ENCODE assay signal across 8 mouse cellular contexts in the genomic region with DNA sequence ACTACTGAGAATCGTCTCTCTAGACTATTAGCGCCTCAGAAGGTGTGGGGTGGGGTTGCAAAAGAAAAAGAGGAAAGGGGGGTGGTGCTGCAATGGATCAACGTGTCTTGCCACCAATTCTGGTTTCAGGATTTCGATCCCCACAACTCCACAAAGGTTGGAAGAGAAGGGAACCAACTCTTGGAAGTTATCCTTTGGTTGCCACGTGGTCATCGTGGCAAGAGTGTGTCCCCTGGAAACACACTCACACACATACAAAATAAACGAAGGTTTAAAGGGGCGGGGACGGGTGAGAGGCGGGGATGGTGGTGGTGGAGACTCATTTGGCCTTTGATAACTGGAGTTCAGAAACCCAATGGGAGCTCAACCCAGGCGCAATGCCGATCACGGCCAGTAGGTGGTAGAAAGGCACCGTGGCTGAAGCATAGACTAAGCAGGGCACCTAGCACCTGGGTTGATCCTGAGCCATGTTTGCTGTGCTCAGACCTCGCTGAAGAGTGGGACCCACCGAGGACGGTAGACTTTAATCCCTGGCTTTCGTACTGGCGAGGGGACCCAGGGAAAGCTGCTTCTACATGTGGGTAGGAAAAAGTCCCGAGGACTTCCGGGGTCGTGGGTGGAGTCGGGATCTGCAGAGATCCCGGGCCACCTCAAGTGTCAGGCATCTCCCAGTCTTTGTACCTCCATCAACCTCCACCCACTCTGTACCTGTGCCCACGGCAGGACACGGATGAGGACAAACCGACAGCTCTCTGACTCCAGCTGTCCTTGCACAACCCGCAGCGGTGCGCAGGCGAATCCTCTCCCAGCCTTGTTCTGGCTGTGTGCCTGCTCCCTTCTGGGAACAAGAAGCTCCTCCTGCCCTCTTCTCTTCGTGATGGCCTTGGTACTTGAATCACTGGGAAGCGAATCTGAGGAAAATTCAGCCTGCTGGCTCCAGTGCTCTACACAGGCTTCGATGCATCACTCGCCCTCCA. TPM values are rescaled to one million over a fixed set of nuclear protein-coding genes. Genes with fewer than 3 reads are reported as not detected.
DNase-seq lines count a peak whose midpoint lies in the region; ATAC-seq and TF ChIP-seq lines count a peak whose summit lies in the region.

No protein-coding gene starts in this region.

- no peak overlapping the region for H3K4me3 ChIP-seq in bone marrow, adult 2 months (replicated peaks; ENCODE audit: control insufficient read depth, low read depth, low read length)
- H3K4me3 ChIP-seq in embryonic facial prominence, embryonic 14.5 days (ENCODE audit: low read depth, low read length): peak overlapping the region; percentile 36
- H3K4me3 ChIP-seq in limb, embryonic 13.5 days: peak overlapping the region; percentile 32
- H3K4me3 ChIP-seq in midbrain, embryonic 16.5 days (ENCODE audit: low read depth, low read length): peak overlapping the region; percentile 31
- peak overlapping the region; percentile 25; the same call in 1 of the 2 replicates for H3K4me3 ChIP-seq in spleen, adult 2 months (ENCODE audit: extremely low read depth, insufficient read depth, insufficient read length)

- H3K9ac ChIP-seq in embryonic facial prominence, embryonic 14.5 days (ENCODE audit: low read depth, low read length): peak overlapping the region; percentile 49
- H3K9ac ChIP-seq in limb, embryonic 13.5 days: peak overlapping the region; percentile 52; the same call in 1 of the 2 replicates
- peak overlapping the region; percentile 42; the same call in 1 of the 2 replicates for H3K9ac ChIP-seq in midbrain, embryonic 16.5 days (ENCODE audit: low read depth, low read length)

- H3K27me3 ChIP-seq in embryonic facial prominence, embryonic 14.5 days (replicated peaks; ENCODE audit: control insufficient read depth, insufficient read depth, low read length): peaks cover 16% of the 10 kb centered on the region; the same call in 1 of the 2 replicates
- peaks cover 19% of the 10 kb centered on the region for H3K27me3 ChIP-seq in limb, embryonic 13.5 days
- no peaks in the 10 kb centered on the region; the same call in 1 of the 2 replicates for H3K27me3 ChIP-seq in midbrain, embryonic 16.5 days (ENCODE audit: control insufficient read depth, insufficient read depth, low read depth, low read length)
- 0 out of 2 replicates have a peak, but pooled peaks cover 2% of the 10 kb centered on the region for H3K27me3 ChIP-seq in spleen, adult 2 months (ENCODE audit: control insufficient read depth, insufficient read depth, low read length)

- H3K4me2 ChIP-seq in embryonic facial prominence, embryonic 14.5 days (ENCODE audit: low read depth, low read length): peak overlapping the region; percentile 73
- H3K4me2 ChIP-seq in limb, embryonic 13.5 days (replicated peaks): peak overlapping the region; percentile 64
- peak overlapping the region; percentile 66 for H3K4me2 ChIP-seq in midbrain, embryonic 16.5 days (ENCODE audit: low read length)

- TF ChIP-seq CTCF in bone marrow, adult 2 months (IDR thresholded peaks at IDR 0.05; ENCODE audit: control insufficient read depth, insufficient read depth, low read length): peak; percentile 87
- peak; percentile 71; the same call in 1 of the 2 replicates for TF ChIP-seq CTCF in spleen, adult 2 months (IDR thresholded peaks at IDR 0.05; ENCODE audit: extremely low read depth, insufficient read depth, insufficient read length, insufficient replicate concordance)

- peak; percentile 71 for DNase-seq in 416B (ENCODE audit: low read depth)
- DNase-seq in embryonic facial prominence, embryonic 14.5 days (ENCODE audit: low spot score): peak; percentile 81
- DNase-seq in heart, adult 8-10 months (ENCODE audit: low spot score): peak; percentile 72
- DNase-seq in kidney, adult 9 months: peak; percentile 92
- peak; percentile 8 to 62 for DNase-seq in spleen, adult 2 months (ENCODE audit: low read depth in 1 of 2, low spot score in 2 of 2)

- WGBS in bone marrow, adult 2 months: 16% methylated on average over 35 of the region's 35 CpGs
- 18% methylated on average over 33 of the region's 35 CpGs for WGBS in embryonic facial prominence, embryonic 14.5 days
- WGBS in limb, embryonic 13.5 days: 18% methylated on average over 35 of the region's 35 CpGs
- WGBS in midbrain, embryonic 16.5 days: 14% methylated on average over 35 of the region's 35 CpGs
- 18% methylated on average over 35 of the region's 35 CpGs for WGBS in spleen, adult 2 months

- peaks cover 2% of the 10 kb centered on the region; the same call in 1 of the 2 replicates for H3K9me3 ChIP-seq in embryonic facial prominence, embryonic 14.5 days (ENCODE audit: control insufficient read depth, low read length)
- no peaks in the 10 kb centered on the region for H3K9me3 ChIP-seq in limb, embryonic 13.5 days
- H3K9me3 ChIP-seq in midbrain, embryonic 16.5 days (replicated peaks; ENCODE audit: control insufficient read depth, low read length, poor library complexity, severe bottlenecking): no peaks in the 10 kb centered on the region

- TF ChIP-seq POLR2A in bone marrow, adult 2 months (IDR thresholded peaks at IDR 0.05; ENCODE audit: borderline replicate concordance, control insufficient read depth, low read depth, low read length): no peak
- no peak for TF ChIP-seq POLR2A in spleen, adult 2 months (IDR thresholded peaks at IDR 0.05; ENCODE audit: low read depth, low read length)

- H3K4me1 ChIP-seq in bone marrow, adult 2 months (ENCODE audit: control insufficient read depth, insufficient read depth, low read length): no peaks in the 10 kb centered on the region
- H3K4me1 ChIP-seq in embryonic facial prominence, embryonic 14.5 days (ENCODE audit: control insufficient read depth, insufficient read depth, low read length): no peaks in the 10 kb centered on the region
- no peaks in the 10 kb centered on the region; the same call in 1 of the 2 replicates for H3K4me1 ChIP-seq in limb, embryonic 13.5 days
- no peaks in the 10 kb centered on the region for H3K4me1 ChIP-seq in midbrain, embryonic 16.5 days (ENCODE audit: control insufficient read depth, insufficient read depth, low read length)
- H3K4me1 ChIP-seq in spleen, adult 2 months (ENCODE audit: control insufficient read depth, insufficient read depth, insufficient read length): no peaks in the 10 kb centered on the region

- H3K36me3 ChIP-seq in embryonic facial prominence, embryonic 14.5 days (ENCODE audit: control insufficient read depth, insufficient read depth, low read length): no peaks in the 10 kb centered on the region
- no peaks in the 10 kb centered on the region for H3K36me3 ChIP-seq in limb, embryonic 13.5 days
- no peaks in the 10 kb centered on the region for H3K36me3 ChIP-seq in midbrain, embryonic 16.5 days (ENCODE audit: control insufficient read depth, insufficient read depth, low read length)
- H3K36me3 ChIP-seq in spleen, adult 2 months (ENCODE audit: control insufficient read depth, insufficient read depth, low read length): no peaks in the 10 kb centered on the region

- peak; percentile 92 for ATAC-seq in embryonic facial prominence, embryonic 14.5 days (ENCODE audit: low read depth)
- ATAC-seq in limb, embryonic 13.5 days (ENCODE audit: low FRiP score, low read depth): peak; percentile 82
- peak; percentile 86 for ATAC-seq in midbrain, embryonic 16.5 days

- no peak overlapping the region for H3K27ac ChIP-seq in bone marrow, adult 2 months (ENCODE audit: control insufficient read depth, insufficient read depth, low read depth, low read length, poor library complexity)
- H3K27ac ChIP-seq in embryonic facial prominence, embryonic 14.5 days (replicated peaks; ENCODE audit: low read depth, low read length): no peak overlapping the region
- no peak overlapping the region for H3K27ac ChIP-seq in limb, embryonic 13.5 days
- no peak overlapping the region for H3K27ac ChIP-seq in midbrain, embryonic 16.5 days (ENCODE audit: low read length)
- H3K27ac ChIP-seq in spleen, adult 2 months (ENCODE audit: insufficient read depth, low read length): peak overlapping the region; percentile 8; the same call in 1 of the 2 replicates

RNA-seq across cellular contexts. Expression of gene Gm853, which starts 23.2 kb away (rescaled TPM):
- not detected in 2 replicates for polyA plus RNA-seq in bone marrow, adult 2 months (2011; ENCODE audit: insufficient read depth, insufficient read length, low replicate concordance, missing spikeins)
- not detected in 2 replicates for polyA plus RNA-seq in embryonic facial prominence, embryonic 14.5 days (2014; fragmentation: Nextera tagmentation; extraction: Ambion mirVana)
- not detected for total RNA-seq in heart, adult 8-10 months (2022)
- polyA plus RNA-seq in limb, embryonic 13.5 days (2015; fragmentation: Nextera tagmentation; extraction: Ambion mirVana): not detected in 2 replicates
- polyA plus RNA-seq in midbrain, embryonic 16.5 days (2015; fragmentation: Nextera tagmentation; extraction: Ambion mirVana): 0.24 TPM in 1 of 2 replicates, not detected in the other
- polyA plus RNA-seq in spleen, adult 2 months (2012; rRNA removed): not detected in 2 replicates

RNA-seq across cellular contexts. Expression of gene Tinagl1, which starts 24.1 kb away (rescaled TPM):
- polyA plus RNA-seq in bone marrow, adult 2 months (2011; ENCODE audit: insufficient read depth, insufficient read length, low replicate concordance, missing spikeins): 29.5 and 51.1 TPM in 2 replicates
- polyA plus RNA-seq in embryonic facial prominence, embryonic 14.5 days (2014; fragmentation: Nextera tagmentation; extraction: Ambion mirVana): 21.8 and 23.9 TPM in 2 replicates
- 10 to 100 TPM; 44.8 to 57.2 (median 49.5) TPM for total RNA-seq in heart, adult 8-10 months (2022)
- 13.5 and 14.0 TPM in 2 replicates for polyA plus RNA-seq in limb, embryonic 13.5 days (2015; fragmentation: Nextera tagmentation; extraction: Ambion mirVana)
- 4.3 and 4.6 TPM in 2 replicates for polyA plus RNA-seq in midbrain, embryonic 16.5 days (2015; fragmentation: Nextera tagmentation; extraction: Ambion mirVana)
- 115 and 141 TPM in 2 replicates for polyA plus RNA-seq in spleen, adult 2 months (2012; rRNA removed)

RNA-seq across cellular contexts. Expression of gene Hcrtr1, which starts 59.8 kb away (rescaled TPM):
- not detected in 2 replicates for polyA plus RNA-seq in bone marrow, adult 2 months (2011; ENCODE audit: insufficient read depth, insufficient read length, low replicate concordance, missing spikeins)
- 0.19 and 0.30 TPM in 2 replicates for polyA plus RNA-seq in embryonic facial prominence, embryonic 14.5 days (2014; fragmentation: Nextera tagmentation; extraction: Ambion mirVana)
- not detected for total RNA-seq in heart, adult 8-10 months (2022)
- not detected in 2 replicates for polyA plus RNA-seq in limb, embryonic 13.5 days (2015; fragmentation: Nextera tagmentation; extraction: Ambion mirVana)
- polyA plus RNA-seq in midbrain, embryonic 16.5 days (2015; fragmentation: Nextera tagmentation; extraction: Ambion mirVana): 3.9 and 6.6 TPM in 2 replicates
- 0.48 and 0.67 TPM in 2 replicates for polyA plus RNA-seq in spleen, adult 2 months (2012; rRNA removed)

Comparison
In these comparisons a context has a peak if more than half of its experiments do, and no peak if none do; other contexts are left out.
1. DNase-seq: peak in every context shown above with its lines; median percentile 92 in kidney, adult 9 months; 81 in embryonic facial prominence, embryonic 14.5 days; 72 in heart, adult 8-10 months; 71 in 416B; 35 in spleen, adult 2 months.